Mouse (Mus musculus) stomach, embryonic 16.5 days (tissue): ENCODE results near the gene Slc27a5. TPM values are rescaled to one million over a fixed set of nuclear protein-coding genes. Genes with fewer than 3 reads are reported as not detected.

Source experiments
- ATAC-seq: fragments of 200-750 bp; cut with Nextera tagmentation; 2 replicates; pipeline ENCODE4 v1.8.0; 2017; ENCODE audit warnings: moderate number of reproducible peaks, moderate TSS enrichment; ENCODE audit not compliant: insufficient read depth, low FRiP score
- H3K27ac ChIP-seq: fragments of 300-500 bp; sonication (generic); 2 replicates; pipeline ENCODE4 v1.5.1; 2014; ENCODE audit warnings: low read length
- H3K27me3 ChIP-seq: fragments of 300-500 bp; sonication (generic); 2 replicates; pipeline ENCODE4 v1.6.1; 2014; ENCODE audit warnings: low read length, control low read depth, mixed read lengths; ENCODE audit not compliant: control insufficient read depth, insufficient read depth
- H3K36me3 ChIP-seq: fragments of 300-500 bp; sonication (generic); 2 replicates; pipeline ENCODE4 v1.6.1; 2014; ENCODE audit warnings: low read length; ENCODE audit not compliant: control insufficient read depth, insufficient read depth
- H3K4me1 ChIP-seq: fragments of 300-500 bp; sonication (generic); 2 replicates; pipeline ENCODE4 v1.6.1; 2014; ENCODE audit warnings: low read length, control low read depth, mixed read lengths; ENCODE audit not compliant: control insufficient read depth, insufficient read depth
- H3K4me2 ChIP-seq: fragments of 300-500 bp; sonication (generic); 2 replicates; pipeline ENCODE4 v1.6.1; 2014; ENCODE audit warnings: low read depth, low read length, mixed read lengths
- H3K4me3 ChIP-seq: fragments of 300-500 bp; sonication (generic); replicated peaks from 2 replicates; pipeline ENCODE4 v1.5.1; 2014; ENCODE audit warnings: mild to moderate bottlenecking, low read length
- H3K9ac ChIP-seq: fragments of 300-500 bp; sonication (generic); 2 replicates; pipeline ENCODE4 v1.6.1; 2014; ENCODE audit warnings: low read length
- H3K9me3 ChIP-seq: fragments of 300-500 bp; sonication (generic); replicated peaks from 2 replicates; pipeline ENCODE4 v1.6.1; 2016; ENCODE audit warnings: low read length, control low read depth; ENCODE audit not compliant: control insufficient read depth
- WGBS: fragments of 180-500 bp; shearing (Covaris S2); extraction: QIAGEN DNeasy Blood & Tissue Kit; methylation state at CpG from one replicate; pipeline ENCODE4 v1.1.7; 2014; 5-methylcytosine and 5-hydroxymethylcytosine counted together
- polyA plus RNA-seq: library from polyadenylated mRNA; unstranded; fragments of >200 nt; fragmentation: Nextera tagmentation; extraction: Ambion mirVana; gene quantifications from 2 replicates; pipeline ENCODE4 v1.2.1, GENCODE M21; 2015

The Slc27a5 gene
- polyA plus RNA-seq, 1 experiment from 2014 or later = 1.4 TPM

DNA sequence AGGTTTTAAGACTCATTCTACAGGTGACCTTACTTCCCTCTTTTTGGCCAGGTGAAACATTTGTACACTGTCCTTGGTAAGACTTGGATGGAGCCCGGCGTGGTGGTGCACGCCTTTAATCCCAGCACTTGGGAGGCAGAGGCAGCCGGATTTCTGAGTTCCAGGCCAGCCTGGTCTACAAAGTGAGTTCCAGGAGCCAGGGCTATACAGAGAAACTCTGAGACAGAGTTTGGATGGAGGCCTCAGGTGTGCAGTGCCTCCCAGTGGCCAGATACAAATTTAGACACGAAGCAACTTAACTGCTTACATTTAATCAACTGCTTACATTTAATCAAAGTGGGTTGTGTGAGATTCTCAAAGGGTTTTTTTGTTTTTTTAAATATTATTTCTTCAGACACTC, 33.1 kb upstream of the Slc27a5 start:
- Histone ChIP-seq H3K27me3 (no peaks in the 10 kb centered on the region), H3K4me3 (no peak overlapping the region), H3K4me1 (peaks cover 28% of the 10 kb centered on the region), H3K36me3 (peaks cover 49% of the 10 kb centered on the region), H3K9me3 (no peaks in the 10 kb centered on the region), H3K27ac (no peak overlapping the region), H3K4me2 (no peak overlapping the region), H3K9ac (no peak overlapping the region)
- 67% methylated on average over 5 of the region's 5 CpGs for WGBS
- no peak for ATAC-seq

- Histone ChIP-seq H3K9ac (0 out of 2 replicates have a peak overlapping the region, but pooled peaks have one; percentile 26), H3K36me3 (peaks cover 47% of the 10 kb centered on the region), H3K4me1 (peaks cover 26% of the 10 kb centered on the region), H3K4me2 (no peak overlapping the region), H3K9me3 (no peaks in the 10 kb centered on the region), H3K27me3 (no peaks in the 10 kb centered on the region), H3K27ac (no peak overlapping the region), H3K4me3 (no peak overlapping the region)
- 96% methylated on average over 4 of the region's 4 CpGs for WGBS
- no peak for ATAC-seq
Observed at GRCm38 (mm10) chr7:13028986-13029385, 31.0 kb upstream of the Slc27a5 start.

DNA sequence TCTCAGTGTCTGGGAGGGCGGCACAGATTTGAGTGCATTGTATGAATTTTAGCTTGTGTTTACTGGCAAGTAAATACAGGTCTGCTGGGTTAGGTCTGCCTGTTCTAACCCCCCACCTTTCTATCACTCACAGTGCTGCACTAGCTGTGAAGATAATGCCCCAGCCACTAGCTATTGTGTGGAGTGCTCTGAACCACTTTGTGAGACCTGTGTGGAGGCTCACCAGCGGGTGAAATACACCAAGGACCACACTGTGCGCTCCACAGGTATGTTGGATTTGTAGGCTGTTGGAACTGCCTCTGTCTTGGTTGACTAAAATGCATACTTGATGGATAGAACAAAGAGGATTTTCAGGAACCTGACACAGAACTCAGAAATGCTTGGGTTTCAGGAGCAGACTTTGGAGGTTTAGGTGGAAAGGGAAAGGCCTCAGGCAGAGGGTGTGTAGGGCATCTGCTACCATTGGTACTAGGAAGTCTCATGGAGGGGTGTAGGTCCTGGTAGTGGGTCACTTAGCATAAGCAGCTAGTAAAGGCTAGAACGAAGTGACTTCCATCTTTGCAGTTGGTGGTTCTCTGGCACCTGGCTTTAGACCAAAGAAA, 27.6 kb upstream of the Slc27a5 start:
- no peaks in the 10 kb centered on the region for H3K9me3 ChIP-seq
- no peak for ATAC-seq
- H3K4me1 ChIP-seq = peaks cover 22% of the 10 kb centered on the region
- peak overlapping the region; percentile 85 for H3K4me3 ChIP-seq
- no peaks in the 10 kb centered on the region for H3K27me3 ChIP-seq
- peak overlapping the region; percentile 6; the same call in 1 of the 2 replicates for H3K27ac ChIP-seq
- peak overlapping the region; percentile 73 for H3K4me2 ChIP-seq
- WGBS = 22% methylated on average over 4 of the region's 4 CpGs
- H3K36me3 ChIP-seq = peaks cover 38% of the 10 kb centered on the region
- peak overlapping the region; percentile 97 for H3K9ac ChIP-seq

DNA sequence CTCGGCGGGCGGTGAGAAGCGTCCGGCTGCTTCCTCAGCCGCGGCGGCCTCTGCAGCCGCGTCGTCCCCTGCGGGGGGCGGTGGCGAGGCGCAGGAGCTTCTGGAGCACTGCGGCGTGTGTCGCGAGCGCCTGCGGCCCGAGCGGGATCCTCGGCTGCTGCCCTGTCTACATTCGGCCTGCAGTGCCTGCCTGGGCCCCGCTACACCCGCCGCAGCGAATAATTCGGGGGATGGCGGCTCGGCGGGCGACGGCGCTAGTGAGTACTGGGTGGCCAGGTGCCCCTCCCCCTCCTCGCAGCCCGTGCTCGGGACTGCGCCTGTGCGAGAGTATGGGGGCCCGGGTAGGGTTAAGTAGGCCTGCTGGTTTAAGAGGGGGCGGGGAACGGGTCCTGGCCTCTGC, 26.8 kb upstream of the Slc27a5 start:
- under 1% methylated on average over 44 of the region's 44 CpGs for WGBS
- Histone ChIP-seq H3K27ac (peak overlapping the region; percentile 100), H3K9ac (peak overlapping the region; percentile 97), H3K4me3 (peak overlapping the region; percentile 85), H3K27me3 (no peaks in the 10 kb centered on the region), H3K4me1 (peaks cover 22% of the 10 kb centered on the region), H3K4me2 (peak overlapping the region; percentile 73), H3K36me3 (peaks cover 30% of the 10 kb centered on the region), H3K9me3 (no peaks in the 10 kb centered on the region)
- ATAC-seq = peak; percentile 54

- under 1% methylated on average over 81 of the region's 95 CpGs for WGBS
- Histone ChIP-seq H3K4me2 (peak overlapping the region; percentile 73), H3K27ac (peak overlapping the region; percentile 100), H3K4me3 (peak overlapping the region; percentile 85), H3K9me3 (no peaks in the 10 kb centered on the region), H3K27me3 (no peaks in the 10 kb centered on the region), H3K4me1 (peaks cover 22% of the 10 kb centered on the region), H3K36me3 (peaks cover 24% of the 10 kb centered on the region), H3K9ac (peak overlapping the region; percentile 97)
- peak; percentile 88 for ATAC-seq
Observed at GRCm38 (mm10) chr7:13023928-13024731, 26.1 kb upstream of the Slc27a5 start.

- Histone ChIP-seq H3K36me3 (peaks cover 12% of the 10 kb centered on the region), H3K9me3 (no peaks in the 10 kb centered on the region), H3K27ac (peak overlapping the region; percentile 100), H3K9ac (peak overlapping the region; percentile 97), H3K4me2 (peak overlapping the region; percentile 73), H3K27me3 (no peaks in the 10 kb centered on the region), H3K4me3 (peak overlapping the region; percentile 85), H3K4me1 (peaks cover 22% of the 10 kb centered on the region)
- peak; percentile 70 for ATAC-seq
- 3% methylated on average over 31 of the region's 31 CpGs for WGBS
Observed at GRCm38 (mm10) chr7:13022773-13023535, 25.0 kb upstream of the Slc27a5 start.

- Histone ChIP-seq H3K27ac (no peak overlapping the region), H3K4me3 (no peak overlapping the region), H3K4me1 (peaks cover 5% of the 10 kb centered on the region; the same call in 1 of the 2 replicates), H3K27me3 (no peaks in the 10 kb centered on the region), H3K9ac (no peak overlapping the region), H3K9me3 (no peaks in the 10 kb centered on the region), H3K36me3 (no peaks in the 10 kb centered on the region), H3K4me2 (no peak overlapping the region)
- ATAC-seq = no peak
- WGBS = 85% methylated on average over 1 of the region's 1 CpGs
Observed at GRCm38 (mm10) chr7:13015217-13015616, 17.2 kb upstream of the Slc27a5 start.

GRCm38 (mm10) chr7:13014275-13014839, 16.4 kb upstream of the Slc27a5 start:
- Histone ChIP-seq H3K4me2 (no peak overlapping the region), H3K27me3 (no peaks in the 10 kb centered on the region), H3K4me1 (peaks cover 6% of the 10 kb centered on the region; the same call in 1 of the 2 replicates), H3K36me3 (no peaks in the 10 kb centered on the region), H3K9ac (no peak overlapping the region), H3K27ac (no peak overlapping the region), H3K9me3 (no peaks in the 10 kb centered on the region), H3K4me3 (no peak overlapping the region)
- ATAC-seq = no peak
- 37% methylated on average over 6 of the region's 6 CpGs for WGBS
